Mouse (Mus musculus) intestine, postnatal 0 days (tissue): ENCODE measurements at regions not wholly inside any gene's neighbourhood (a gene's known extent, or its start where the extent isn't known, plus 50 kb on each side); places are given as distances from the start of the nearest gene placed in this dataset.

Source experiments
- ATAC-seq: fragments of 200-750 bp; cut with Nextera tagmentation; 2 replicates; pipeline ENCODE4 v1.8.0; 2017; ENCODE audit warnings: mild to moderate bottlenecking, moderate TSS enrichment, moderate library complexity
- H3K27ac ChIP-seq: fragments of 300-500 bp; sonication (generic); 2 replicates; pipeline ENCODE4 v1.5.1; 2014; ENCODE audit warnings: mild to moderate bottlenecking, low read depth, low read length, moderate library complexity
- H3K27me3 ChIP-seq: fragments of 300-500 bp; sonication (generic); replicated peaks from 2 replicates; pipeline ENCODE4 v1.6.1; 2014; ENCODE audit warnings: low read length, mixed read lengths; ENCODE audit not compliant: control insufficient read depth, insufficient read depth
- H3K36me3 ChIP-seq: fragments of 300-500 bp; sonication (generic); 2 replicates; pipeline ENCODE4 v1.6.1; 2014; ENCODE audit warnings: mild to moderate bottlenecking, moderate library complexity; ENCODE audit not compliant: control insufficient read depth, insufficient read depth
- H3K4me1 ChIP-seq: fragments of 300-500 bp; sonication (generic); replicated peaks from 2 replicates; pipeline ENCODE4 v1.6.1; 2014; ENCODE audit warnings: antibody characterized with exemption, low read length, mixed read lengths; ENCODE audit not compliant: control insufficient read depth, insufficient read depth
- H3K4me2 ChIP-seq: fragments of 300-500 bp; sonication (generic); replicated peaks from 2 replicates; pipeline ENCODE4 v1.6.1; 2014; ENCODE audit warnings: low read depth, mild to moderate bottlenecking, moderate library complexity
- H3K4me3 ChIP-seq: fragments of 300-500 bp; sonication (generic); 2 replicates; pipeline ENCODE4 v1.5.1; 2014; ENCODE audit warnings: low read depth, low read length
- H3K9ac ChIP-seq: fragments of 300-500 bp; sonication (generic); 2 replicates; pipeline ENCODE4 v1.6.1; 2014; ENCODE audit warnings: mild to moderate bottlenecking, low read depth, low read length
- H3K9me3 ChIP-seq: fragments of 300-500 bp; sonication (generic); 2 replicates; pipeline ENCODE4 v1.6.1; 2016; ENCODE audit warnings: mixed run types; ENCODE audit not compliant: control insufficient read depth
- CTCF ChIP-seq: sonication (generic); IDR thresholded peaks from 2 replicates; pipeline ENCODE4 v1.5.1; 2016; ENCODE audit warnings: low read depth, mild to moderate bottlenecking, control low read depth, antibody characterized with exemption, moderate library complexity
- whole genome bisulfite sequencing: fragments of 180-500 bp; shearing (Covaris S2); extraction: QIAGEN DNeasy Blood & Tissue Kit; methylation state at CpG from one replicate; pipeline ENCODE4 v1.1.7; 2014; 5-methylcytosine and 5-hydroxymethylcytosine counted together

- Histone ChIP-seq H3K4me2 (no peak overlapping the region), H3K4me3 (no peak overlapping the region), H3K27me3 (no peaks in the 10 kb centered on the region), H3K4me1 (no peaks in the 10 kb centered on the region), H3K36me3 (no peaks in the 10 kb centered on the region), H3K27ac (no peak overlapping the region), H3K9me3 (no peaks in the 10 kb centered on the region), H3K9ac (no peak overlapping the region)
- no peak for TF ChIP-seq CTCF
- 60% methylated on average over 6 of the region's 6 CpGs for WGBS
- ATAC-seq: no peak
Measured at GRCm38 (mm10) chr10:126492211-126492610, 408.9 kb downstream of the Atp23 start.

DNA sequence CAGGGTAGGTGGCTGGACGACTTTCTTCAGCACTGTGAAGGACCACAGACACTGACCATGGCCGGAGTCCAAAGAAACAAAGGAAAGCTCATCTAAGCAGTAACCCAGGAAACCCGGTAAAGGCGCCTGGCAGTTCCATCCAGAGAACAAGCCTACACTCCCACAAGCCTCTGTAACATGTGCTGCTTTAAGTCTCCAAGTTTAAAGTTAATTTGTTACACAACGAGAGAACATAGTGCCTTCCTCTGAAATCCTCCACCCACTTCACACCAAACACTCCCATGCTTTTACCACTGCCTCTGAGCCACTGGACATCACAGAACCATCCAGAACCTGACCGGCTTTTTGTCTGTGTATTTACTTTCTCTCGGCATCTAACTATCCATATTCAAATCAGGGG, 416.0 kb downstream of the Atp23 start:
- Histone ChIP-seq H3K9ac (no peak overlapping the region), H3K36me3 (no peaks in the 10 kb centered on the region), H3K9me3 (no peaks in the 10 kb centered on the region), H3K27me3 (no peaks in the 10 kb centered on the region), H3K4me3 (no peak overlapping the region), H3K4me1 (no peaks in the 10 kb centered on the region), H3K4me2 (no peak overlapping the region), H3K27ac (no peak overlapping the region)
- 87% methylated on average over 7 of the region's 7 CpGs for WGBS
- TF ChIP-seq CTCF: no peak
- ATAC-seq: no peak

DNA sequence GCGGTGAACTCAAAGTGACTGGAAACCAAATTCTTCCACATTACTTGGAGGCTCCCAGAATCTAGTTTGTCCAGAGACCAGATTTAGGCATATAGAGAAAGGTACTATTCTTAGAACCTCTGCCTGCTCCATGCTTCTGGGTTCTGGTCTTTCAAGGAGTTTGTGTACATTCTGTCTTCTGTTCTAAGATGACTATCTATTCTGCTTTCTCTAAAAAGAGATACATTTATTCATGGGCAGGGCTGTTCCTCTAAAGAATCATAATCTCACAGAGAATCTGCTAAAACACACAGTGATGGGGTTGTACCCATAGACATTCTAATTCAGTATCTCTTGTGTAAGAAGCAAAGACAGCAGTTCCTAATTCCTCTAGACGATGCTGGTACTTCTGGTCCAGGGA, 417.7 kb downstream of the Atp23 start:
- 83% methylated on average over 2 of the region's 2 CpGs for WGBS
- H3K36me3 ChIP-seq: no peaks in the 10 kb centered on the region
- H3K4me2 ChIP-seq: no peak overlapping the region
- TF ChIP-seq CTCF: no peak
- H3K27ac ChIP-seq: no peak overlapping the region
- H3K27me3 ChIP-seq: no peaks in the 10 kb centered on the region
- H3K9ac ChIP-seq: no peak overlapping the region
- no peaks in the 10 kb centered on the region for H3K9me3 ChIP-seq
- no peak for ATAC-seq
- H3K4me3 ChIP-seq: no peak overlapping the region
- no peaks in the 10 kb centered on the region for H3K4me1 ChIP-seq

DNA sequence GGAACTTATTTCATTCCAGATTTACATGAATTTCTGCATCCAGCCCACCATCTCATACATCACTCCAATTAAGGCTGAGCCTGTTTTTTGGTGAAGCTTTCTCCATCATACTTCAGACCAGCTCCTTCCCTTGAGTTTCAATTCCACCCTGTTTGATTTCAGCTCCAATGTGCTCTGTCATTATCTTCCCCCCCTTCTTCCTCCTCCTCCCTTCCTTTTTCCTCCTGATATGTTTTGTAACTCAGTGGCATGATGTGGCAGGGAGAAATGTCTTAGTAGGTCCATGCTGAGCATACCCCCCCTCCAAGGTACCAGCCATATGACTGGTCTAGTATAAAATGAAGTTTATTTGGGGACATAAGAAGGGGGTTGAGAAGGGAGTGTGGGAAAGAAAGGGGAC, 420.8 kb downstream of the Atp23 start:
- Histone ChIP-seq H3K4me3 (no peak overlapping the region), H3K4me2 (no peak overlapping the region), H3K27ac (no peak overlapping the region), H3K9ac (no peak overlapping the region), H3K9me3 (no peaks in the 10 kb centered on the region), H3K4me1 (no peaks in the 10 kb centered on the region), H3K36me3 (no peaks in the 10 kb centered on the region), H3K27me3 (no peaks in the 10 kb centered on the region)
- no peak for ATAC-seq
- TF ChIP-seq CTCF: no peak

GRCm38 (mm10) chr10:126479743-126480142, 421.4 kb downstream of the Atp23 start:
- WGBS: 46% methylated on average over 2 of the region's 2 CpGs
- no peak for TF ChIP-seq CTCF

DNA sequence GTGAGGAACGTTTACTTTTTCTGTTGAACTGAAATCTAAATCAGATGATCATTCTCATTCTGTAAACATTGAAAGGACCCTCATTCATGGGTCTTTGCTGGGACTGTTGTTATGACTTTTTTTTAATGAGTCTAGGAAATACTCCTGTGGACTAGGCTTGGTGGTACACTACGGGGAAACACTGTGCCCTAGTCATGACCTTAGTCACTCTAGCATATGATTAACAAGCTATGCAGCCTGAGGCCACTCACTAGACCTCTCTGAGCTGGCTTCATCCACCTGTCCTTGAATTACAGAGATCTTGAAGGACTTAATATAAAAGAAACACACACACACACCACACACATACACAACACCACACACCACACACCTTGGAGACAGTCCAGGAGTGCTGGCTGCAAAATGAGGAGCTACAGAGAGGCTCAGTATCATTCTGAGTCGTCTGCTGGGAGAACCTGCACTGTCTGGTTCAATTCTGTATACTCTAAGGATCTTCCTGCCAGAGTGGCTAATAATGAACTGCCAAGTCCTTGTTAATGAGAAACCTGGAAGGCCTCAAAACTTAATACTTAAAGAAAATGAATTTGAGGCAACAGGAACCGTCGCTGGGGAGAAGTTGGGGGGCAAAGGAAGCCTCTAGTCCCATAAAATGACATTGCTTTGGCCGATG, 428.0 kb downstream of the Atp23 start:
- Histone ChIP-seq H3K4me2 (no peak overlapping the region), H3K9ac (no peak overlapping the region), H3K27ac (no peak overlapping the region), H3K36me3 (no peaks in the 10 kb centered on the region), H3K27me3 (no peaks in the 10 kb centered on the region), H3K4me1 (no peaks in the 10 kb centered on the region), H3K4me3 (no peak overlapping the region), H3K9me3 (no peaks in the 10 kb centered on the region)
- no peak for TF ChIP-seq CTCF
- no peak for ATAC-seq
- whole genome bisulfite sequencing: 38% methylated on average over 6 of the region's 6 CpGs

More at GRCm38 (mm10) chr10:126479743-126480142, 421.4 kb downstream of the Atp23 start:
- no peak overlapping the region for H3K27ac ChIP-seq
- ATAC-seq: no peak
- H3K9me3 ChIP-seq: no peaks in the 10 kb centered on the region
- no peaks in the 10 kb centered on the region for H3K36me3 ChIP-seq
- no peak overlapping the region for H3K9ac ChIP-seq
- no peaks in the 10 kb centered on the region for H3K4me1 ChIP-seq
- H3K27me3 ChIP-seq: no peaks in the 10 kb centered on the region
- H3K4me3 ChIP-seq: no peak overlapping the region
- no peak overlapping the region for H3K4me2 ChIP-seq
